Mouse (Mus musculus) MEL (cell line): ENCODE results near the gene Rslcan18. TPM values are rescaled to one million over a fixed set of nuclear protein-coding genes. Genes with fewer than 3 reads are reported as not detected.

Experiments used
- DNase-seq: peaks from one replicate; pipeline ENCODE4 v3.0.0; 2011; ENCODE audit warnings: low read depth, low spot score
- H3K27ac ChIP-seq: 2 replicates; pipeline ENCODE4 v1.5.1; 2012; ENCODE audit warnings: low read depth, mild to moderate bottlenecking, control low read depth, low read length, moderate library complexity; ENCODE audit not compliant: control insufficient read depth
- H3K27me3 ChIP-seq, 2 experiments: fragments of 150-350 bp in 1 of 2; sonication (generic) in 1 of 2; 2 replicates each; pipeline ENCODE4 v1.6.1; 2012; ENCODE audit warnings: low read length in 2 of 2, mild to moderate bottlenecking in 2 of 2, improper control_type of control experiment in 1 of 2, moderate library complexity in 1 of 2; ENCODE audit not compliant: insufficient read depth in 2 of 2, control insufficient read depth in 1 of 2
- H3K36me3 ChIP-seq, 2 experiments: 2 replicates each; pipeline ENCODE4 v1.6.1; 2012 to 2014; ENCODE audit warnings: low read length in 2 of 2, improper control_type of control experiment in 1 of 2, inconsistent platforms in 1 of 2, mild to moderate bottlenecking in 1 of 2; ENCODE audit not compliant: insufficient read depth in 2 of 2, control insufficient read depth in 1 of 2
- H3K4me1 ChIP-seq, 2 experiments: fragments of 150-350 bp in 1 of 2; sonication (generic) in 1 of 2; 2 replicates each; pipeline ENCODE4 v1.6.1; 2012; ENCODE audit warnings: low read length in 2 of 2, improper control_type of control experiment in 1 of 2, mild to moderate bottlenecking in 1 of 2; ENCODE audit not compliant: insufficient read depth in 2 of 2, control insufficient read depth in 1 of 2
- H3K4me3 ChIP-seq, 2 experiments: fragments of 150-350 bp in 1 of 2; sonication (generic) in 1 of 2; 2 replicates each; pipeline ENCODE4 v1.5.1; 2012; ENCODE audit warnings: low read depth in 2 of 2, low read length in 2 of 2, mild to moderate bottlenecking in 2 of 2, moderate library complexity in 2 of 2, control low read depth in 1 of 2, improper control_type of control experiment in 1 of 2; ENCODE audit not compliant: control insufficient read depth in 1 of 2, insufficient read depth in 1 of 2
- H3K79me2 ChIP-seq: 2 replicates; pipeline ENCODE4 v1.6.1; 2012; ENCODE audit warnings: mild to moderate bottlenecking, low read length, moderate library complexity; ENCODE audit not compliant: control insufficient read depth, poor library complexity, insufficient read depth
- H3K9ac ChIP-seq: 2 replicates; pipeline ENCODE4 v1.6.1; 2012; ENCODE audit warnings: low read depth, mild to moderate bottlenecking, control low read depth, low read length, moderate library complexity; ENCODE audit not compliant: control insufficient read depth, poor library complexity, severe bottlenecking
- H3K9me3 ChIP-seq: fragments of 150-350 bp; sonication (generic); replicated peaks from 2 replicates; pipeline ENCODE4 v1.6.1; 2012; ENCODE audit warnings: mild to moderate bottlenecking, low read length, improper control_type of control experiment, moderate library complexity; ENCODE audit not compliant: insufficient read depth
- BHLHE40 ChIP-seq: IDR thresholded peaks from 2 replicates; pipeline ENCODE4 v1.6.1; 2012; ENCODE audit warnings: low read depth, mild to moderate bottlenecking, inconsistent platforms, low read length, improper control_type of control experiment, borderline replicate concordance
- CHD1 ChIP-seq: IDR thresholded peaks from 2 replicates; pipeline ENCODE4 v1.6.1; 2012; ENCODE audit warnings: low read depth, mild to moderate bottlenecking, inconsistent platforms, low read length, improper control_type of control experiment
- CHD2 ChIP-seq: IDR thresholded peaks from 2 replicates; pipeline ENCODE4 v1.6.1; 2011; ENCODE audit warnings: low read length, improper control_type of control experiment
- CTCF ChIP-seq, 3 experiments: IDR thresholded peaks in 2 of 3; conservative IDR thresholded peaks in 1 of 3; 2 replicates each; pipeline ENCODE4 v1.5.1; 2011 to 2012; ENCODE audit warnings: low read length in 3 of 3, low read depth in 2 of 3, mild to moderate bottlenecking in 2 of 3, improper control_type of control experiment in 1 of 3, inconsistent platforms in 1 of 3, mixed read lengths in 1 of 3, moderate library complexity in 1 of 3; ENCODE audit not compliant: control insufficient read depth in 1 of 3, insufficient read depth in 1 of 3, poor library complexity in 1 of 3, severe bottlenecking in 1 of 3
- E2F4 ChIP-seq: IDR thresholded peaks from 2 replicates; pipeline ENCODE4 v1.6.1; 2011; ENCODE audit warnings: low read depth, low read length, improper control_type of control experiment, borderline replicate concordance
- ELF1 ChIP-seq: IDR thresholded peaks from 2 replicates; pipeline ENCODE4 v1.6.1; 2014; ENCODE audit warnings: low read depth, mild to moderate bottlenecking, inconsistent platforms, low read length, improper control_type of control experiment, moderate library complexity
- EP300 ChIP-seq, 2 experiments: IDR thresholded peaks; 2 replicates each; pipeline ENCODE4 v1.6.1; 2011; ENCODE audit warnings: improper control_type of control experiment in 2 of 2, low read length in 2 of 2, low read depth in 1 of 2, mild to moderate bottlenecking in 1 of 2
- GABPA ChIP-seq: IDR thresholded peaks from 2 replicates; pipeline ENCODE4 v1.6.1; 2012; ENCODE audit warnings: low read depth, mild to moderate bottlenecking, inconsistent platforms, low read length, improper control_type of control experiment, moderate library complexity
- GATA1 ChIP-seq: IDR thresholded peaks from 2 replicates; pipeline ENCODE4 v1.6.1; 2011; ENCODE audit warnings: low read depth, low read length, improper control_type of control experiment
- HCFC1 ChIP-seq: IDR thresholded peaks from 2 replicates; pipeline ENCODE4 v1.6.1; 2012; ENCODE audit warnings: low read depth, mild to moderate bottlenecking, inconsistent platforms, low read length, improper control_type of control experiment, moderate library complexity
- MAFK ChIP-seq: IDR thresholded peaks from 2 replicates; pipeline ENCODE4 v1.6.1; 2011; ENCODE audit warnings: low read depth, mild to moderate bottlenecking, low read length, improper control_type of control experiment, borderline replicate concordance
- MAX ChIP-seq: IDR thresholded peaks from 2 replicates; pipeline ENCODE4 v1.6.1; 2011; ENCODE audit warnings: low read length, improper control_type of control experiment
- MAZ ChIP-seq: IDR thresholded peaks from 2 replicates; pipeline ENCODE4 v1.6.1; 2012; ENCODE audit warnings: low read depth, mild to moderate bottlenecking, inconsistent platforms, low read length, improper control_type of control experiment
- MEF2A ChIP-seq: IDR thresholded peaks from 2 replicates; pipeline ENCODE4 v1.6.1; 2014; ENCODE audit warnings: low read depth, mild to moderate bottlenecking, inconsistent platforms, low read length, improper control_type of control experiment; ENCODE audit not compliant: poor library complexity, insufficient replicate concordance, severe bottlenecking; ENCODE audit errors: extremely low read depth
- MYB ChIP-seq: IDR thresholded peaks from 2 replicates; pipeline ENCODE4 v1.6.1; 2011; ENCODE audit warnings: mild to moderate bottlenecking, low read depth, low read length, improper control_type of control experiment
- MYC ChIP-seq: IDR thresholded peaks from 2 replicates; pipeline ENCODE4 v1.6.1; 2011; ENCODE audit warnings: low read depth, mild to moderate bottlenecking, low read length, improper control_type of control experiment, moderate library complexity
- NELFE ChIP-seq: IDR thresholded peaks from 2 replicates; pipeline ENCODE4 v1.6.1; 2011; ENCODE audit warnings: low read depth, low read length, improper control_type of control experiment
- POLR2A ChIP-seq, 2 experiments: IDR thresholded peaks; 2 replicates each; pipeline ENCODE4 v1.6.1; 2011 to 2012; ENCODE audit warnings: low read length in 2 of 2, mild to moderate bottlenecking in 2 of 2, control low read depth in 1 of 2, improper control_type of control experiment in 1 of 2, low read depth in 1 of 2, moderate library complexity in 1 of 2; ENCODE audit not compliant: control insufficient read depth in 1 of 2, insufficient read depth in 1 of 2, poor library complexity in 1 of 2
- POLR2AphosphoS2 ChIP-seq: IDR thresholded peaks from 2 replicates; pipeline ENCODE4 v1.6.1; 2011; ENCODE audit warnings: low read length, improper control_type of control experiment
- POLR2AphosphoS5 ChIP-seq: IDR thresholded peaks from 2 replicates; pipeline ENCODE4 v1.6.1; 2012; ENCODE audit warnings: low read depth, borderline replicate concordance, mild to moderate bottlenecking, inconsistent platforms, low read length, moderate library complexity, mixed read lengths
- RCOR1 ChIP-seq: IDR thresholded peaks from 2 replicates; pipeline ENCODE4 v1.6.1; 2012; ENCODE audit warnings: low read depth, mild to moderate bottlenecking, inconsistent platforms, low read length, improper control_type of control experiment
- SIN3A ChIP-seq: IDR thresholded peaks from 2 replicates; pipeline ENCODE4 v1.6.1; 2012; ENCODE audit warnings: low read length, improper control_type of control experiment, inconsistent platforms
- TAL1 ChIP-seq: IDR thresholded peaks from 2 replicates; pipeline ENCODE4 v1.6.1; 2012; ENCODE audit warnings: mild to moderate bottlenecking, inconsistent platforms, low read length, moderate library complexity, mixed read lengths
- TBP ChIP-seq: IDR thresholded peaks from 2 replicates; pipeline ENCODE4 v1.8.0; 2011; ENCODE audit warnings: low read depth, low read length, improper control_type of control experiment
- USF1 ChIP-seq: IDR thresholded peaks from 2 replicates; pipeline ENCODE4 v1.6.1; 2014; ENCODE audit warnings: low read depth, mild to moderate bottlenecking, inconsistent platforms, low read length, improper control_type of control experiment, moderate library complexity
- ZC3H11A ChIP-seq: IDR thresholded peaks from 2 replicates; pipeline ENCODE4 v1.6.1; 2012; ENCODE audit warnings: low read depth, mild to moderate bottlenecking, inconsistent platforms, low read length, improper control_type of control experiment
- ZMIZ1 ChIP-seq: IDR thresholded peaks from 2 replicates; pipeline ENCODE4 v1.6.1; 2012; ENCODE audit warnings: low read depth, mild to moderate bottlenecking, inconsistent platforms, low read length, improper control_type of control experiment, moderate library complexity
- ZNF384 ChIP-seq: IDR thresholded peaks from 2 replicates; pipeline ENCODE4 v1.6.1; 2012; ENCODE audit warnings: low read depth, mild to moderate bottlenecking, inconsistent platforms, low read length, improper control_type of control experiment
- polyA plus RNA-seq, 2 experiments: library from polyadenylated mRNA; stranded (reverse) in 1 of 2; unstranded in 1 of 2; fragments of >175 nt in 1 of 2; fragments of >200 nt in 1 of 2; gene quantifications; 2 replicates each; pipeline versions ENCODE4 v1.2.1 to v1.2.4; 2012; ENCODE audit warnings: low replicate concordance in 2 of 2, low read depth in 1 of 2; ENCODE audit not compliant: insufficient read length in 2 of 2, insufficient read depth in 1 of 2, missing spikeins in 1 of 2
- total RNA-seq: library from RNA; depleted of rRNA; stranded (reverse); fragments of 300-350 nt; gene quantifications from 2 replicates; pipeline ENCODE4 v1.2.3, GENCODE M21; 2012

The Rslcan18 gene
- total and polyA plus RNA-seq, 3 experiments: 0.11 to 0.19 TPM; not detected in 1

GRCm38 (mm10) chr13:67065386-67065785 is 50.7 kb downstream of the Rslcan18 start:
- no peak overlapping the region for H3K27ac ChIP-seq
- H3K9ac ChIP-seq: no peak overlapping the region
- TF ChIP-seq USF1 (no peak), BHLHE40 (no peak), MAX (no peak), ZMIZ1 (no peak), CHD1 (no peak), RCOR1 (no peak), TBP (no peak), HCFC1 (no peak), SIN3A (no peak), POLR2A (IDR thresholded peaks at IDR 0.05; ENCODE audit: control insufficient read depth in 1 of 2, insufficient read depth in 1 of 2, low read depth in 1 of 2, low read length in 2 of 2, poor library complexity in 1 of 2) (no peak), MAZ (no peak), ZC3H11A (no peak), MYC (no peak), GABPA (no peak), MAFK (no peak), ELF1 (no peak)
- TF ChIP-seq, all 39 proteins: peak for 0
- Histone ChIP-seq H3K4me3 (no peak overlapping the region), H3K27me3 (no peaks in the 10 kb centered on the region), H3K36me3 (peaks cover 0 to 7% of the 10 kb centered on the region in 2 experiments; a peak in 2 of 4 replicates), H3K79me2 (no peaks in the 10 kb centered on the region), H3K4me1 (peaks cover 0 to under 1% of the 10 kb centered on the region in 2 experiments; a peak in 1 of 4 replicates), H3K9me3 (no peaks in the 10 kb centered on the region)
- no peak for DNase-seq

- no peaks in the 10 kb centered on the region for H3K27me3 ChIP-seq
- no peaks in the 10 kb centered on the region for H3K9me3 ChIP-seq
- peaks cover 0 to 3% of the 10 kb centered on the region in 2 experiments; a peak in 1 of 4 replicates for H3K36me3 ChIP-seq
- no peak overlapping the region for H3K27ac ChIP-seq
- H3K4me3 ChIP-seq: no peak overlapping the region
- TF ChIP-seq POLR2AphosphoS5 (no peak), MYC (no peak), MYB (no peak), CHD1 (no peak), CHD2 (no peak), TAL1 (no peak), NELFE (no peak), RCOR1 (no peak), E2F4 (no peak), MEF2A (no peak), EP300 (IDR thresholded peaks at IDR 0.05; ENCODE audit: low read depth in 1 of 2, low read length in 2 of 2) (no peak), POLR2AphosphoS2 (no peak), MAZ (no peak), ZNF384 (no peak), ZMIZ1 (no peak), CTCF (IDR thresholded peaks at IDR 0.05 in 2 of 3, conservative IDR thresholded peaks at IDR 0.05 in 1 of 3; ENCODE audit: control insufficient read depth in 1 of 3, insufficient read depth in 1 of 3, low read depth in 2 of 3, low read length in 3 of 3, poor library complexity in 1 of 3, severe bottlenecking in 1 of 3) (no peak), SIN3A (no peak), GABPA (no peak), GATA1 (no peak)
- H3K9ac ChIP-seq: no peak overlapping the region
- no peak for DNase-seq
- peaks cover 0 to 5% of the 10 kb centered on the region in 2 experiments; a peak in 1 of 4 replicates for H3K4me1 ChIP-seq
- H3K79me2 ChIP-seq: no peaks in the 10 kb centered on the region
Observed at GRCm38 (mm10) chr13:67062427-67062826, 53.6 kb downstream of the Rslcan18 start.
